Mouse (Mus musculus): ENCODE results near the gene Zmiz1. TPM values are rescaled to one million over a fixed set of nuclear protein-coding genes. Genes with fewer than 3 reads are reported as not detected.

Zmiz1 gene
- total and polyA plus RNA-seq, 3 experiments, result 3.7 to 45.8 (median 11.1) TPM

- H3K36me3 ChIP-seq (replicated peaks in 1 of 2; ENCODE audit: control insufficient read depth in 1 of 2, insufficient read depth in 1 of 2, low read length in 1 of 2), result peaks cover 50 to 88% of the 10 kb centered on the region in 2 experiments
- no peaks in the 10 kb centered on the region; the same call in 1 of the 2 replicates for H3K79me2 ChIP-seq (replicated peaks; ENCODE audit: control insufficient read depth, extremely low read depth, insufficient read depth, poor library complexity, severe bottlenecking)
- H3K27ac ChIP-seq (ENCODE audit: insufficient read depth, low read depth), result peak overlapping the region; percentile 58
- no peaks in the 10 kb centered on the region for H3K27me3 ChIP-seq (replicated peaks)
- dilution Hi-C loops (cut with MboI; ENCODE audit: extremely low pct_ligation_motif_present, extremely low pct_unique_long_range_greater_than_20kb, low sequenced_read_pairs) (no loop called here), in situ Hi-C loops (cut with MboI; ENCODE audit: low pct_ligation_motif_present, low pct_unique_long_range_greater_than_20kb, low sequenced_read_pairs) (no loop called here)
- peaks cover 41 to 78% of the 10 kb centered on the region in 2 experiments for H3K4me1 ChIP-seq (ENCODE audit: control insufficient read depth in 1 of 2, insufficient read depth in 2 of 2)
- peak overlapping the region; percentile 37; the same call in 1 of the 2 replicates for H3K4me2 ChIP-seq (ENCODE audit: insufficient read depth, low read depth, poor library complexity, severe bottlenecking)
- H3K9me3 ChIP-seq (replicated peaks; ENCODE audit: low read length), result no peaks in the 10 kb centered on the region
- H3K4me3 ChIP-seq (replicated peaks in 1 of 3; ENCODE audit: low read depth in 2 of 3, low read length in 2 of 3, poor library complexity in 1 of 3), result peak overlapping the region in 1 of 3 experiments; percentile 2
- peak; percentile 75 for DNase-seq (ENCODE audit: extremely low read depth)
- H3K9ac ChIP-seq (ENCODE audit: insufficient read depth, low read depth), result no peak overlapping the region
- TF ChIP-seq TCF12 (IDR thresholded peaks at IDR 0.05; ENCODE audit: low read depth, low read length) (no peak), SIN3A (IDR thresholded peaks at IDR 0.05; ENCODE audit: low read length) (peak; percentile 36; the same call in 1 of the 2 replicates), BHLHE40 (IDR thresholded peaks at IDR 0.05; ENCODE audit: low read depth, low read length) (peak; percentile 32; the same call in 1 of the 2 replicates), MXI1 (IDR thresholded peaks at IDR 0.05; ENCODE audit: low read depth, low read length) (no peak), IRF4 (IDR thresholded peaks at IDR 0.05; ENCODE audit: low read depth, low read length) (peak; percentile 43), ETS1 (conservative IDR thresholded peaks at IDR 0.05; ENCODE audit: low read depth, low read length) (peak; percentile 42)
These were observed 181.6 kb downstream of the Zmiz1 start for GRCm38 (mm10) chr14:25640421-25641056.

- in situ Hi-C loops (cut with MboI; ENCODE audit: low pct_ligation_motif_present, low pct_unique_long_range_greater_than_20kb, low sequenced_read_pairs), result no loop called here
- H3K4me1 ChIP-seq (ENCODE audit: control insufficient read depth in 1 of 2, insufficient read depth in 2 of 2), result peaks cover 37 to 78% of the 10 kb centered on the region in 2 experiments
- TF ChIP-seq MXI1 (IDR thresholded peaks at IDR 0.05; ENCODE audit: low read depth, low read length) (peak; percentile 29; the same call in 1 of the 2 replicates), MAX (IDR thresholded peaks at IDR 0.05; ENCODE audit: low read length) (no peak), ZNF384 (IDR thresholded peaks at IDR 0.05; ENCODE audit: low read depth, low read length) (no peak), TCF12 (IDR thresholded peaks at IDR 0.05; ENCODE audit: low read depth, low read length) (peak; percentile 58), ELF1 (IDR thresholded peaks at IDR 0.05; ENCODE audit: low read depth, low read length) (no peak), RCOR1 (conservative IDR thresholded peaks at IDR 0.05; ENCODE audit: low read depth, low read length) (no peak), MEF2A (IDR thresholded peaks at IDR 0.05; ENCODE audit: borderline replicate concordance, low read depth, low read length) (no peak), MAZ (IDR thresholded peaks at IDR 0.05; ENCODE audit: low read depth, low read length) (0 out of 2 replicates have a peak, but pooled peaks have one; percentile 19), MYC (IDR thresholded peaks at IDR 0.05; ENCODE audit: low read depth, low read length) (no peak), TBP (conservative IDR thresholded peaks at IDR 0.05; ENCODE audit: low read depth, low read length) (no peak)
- H3K4me3 ChIP-seq (replicated peaks in 1 of 3; ENCODE audit: low read depth in 2 of 3, low read length in 2 of 3, poor library complexity in 1 of 3), result no peak overlapping the region
- peak overlapping the region; percentile 58; the same call in 1 of the 2 replicates for H3K27ac ChIP-seq (ENCODE audit: insufficient read depth, low read depth)
- H3K79me2 ChIP-seq (replicated peaks; ENCODE audit: control insufficient read depth, extremely low read depth, insufficient read depth, poor library complexity, severe bottlenecking), result no peaks in the 10 kb centered on the region; the same call in 1 of the 2 replicates
- DNase-seq (ENCODE audit: extremely low read depth), result peak; percentile 40
- dilution Hi-C loops (cut with MboI; ENCODE audit: extremely low pct_ligation_motif_present, extremely low pct_unique_long_range_greater_than_20kb, low sequenced_read_pairs), result no loop called here
- H3K4me2 ChIP-seq (ENCODE audit: insufficient read depth, low read depth, poor library complexity, severe bottlenecking), result peak overlapping the region; percentile 37; the same call in 1 of the 2 replicates
- peaks cover 52 to 88% of the 10 kb centered on the region in 2 experiments for H3K36me3 ChIP-seq (replicated peaks in 1 of 2; ENCODE audit: control insufficient read depth in 1 of 2, insufficient read depth in 1 of 2, low read length in 1 of 2)
- no peaks in the 10 kb centered on the region for H3K9me3 ChIP-seq (replicated peaks; ENCODE audit: low read length)
- no peaks in the 10 kb centered on the region for H3K27me3 ChIP-seq (replicated peaks)
- no peak overlapping the region for H3K9ac ChIP-seq (ENCODE audit: insufficient read depth, low read depth)
These were observed 182.1 kb downstream of the Zmiz1 start for GRCm38 (mm10) chr14:25641067-25641466.

Data from CH12.LX (cell line).